ENCODE assay signal across 9 mouse cellular contexts in the genomic region with DNA sequence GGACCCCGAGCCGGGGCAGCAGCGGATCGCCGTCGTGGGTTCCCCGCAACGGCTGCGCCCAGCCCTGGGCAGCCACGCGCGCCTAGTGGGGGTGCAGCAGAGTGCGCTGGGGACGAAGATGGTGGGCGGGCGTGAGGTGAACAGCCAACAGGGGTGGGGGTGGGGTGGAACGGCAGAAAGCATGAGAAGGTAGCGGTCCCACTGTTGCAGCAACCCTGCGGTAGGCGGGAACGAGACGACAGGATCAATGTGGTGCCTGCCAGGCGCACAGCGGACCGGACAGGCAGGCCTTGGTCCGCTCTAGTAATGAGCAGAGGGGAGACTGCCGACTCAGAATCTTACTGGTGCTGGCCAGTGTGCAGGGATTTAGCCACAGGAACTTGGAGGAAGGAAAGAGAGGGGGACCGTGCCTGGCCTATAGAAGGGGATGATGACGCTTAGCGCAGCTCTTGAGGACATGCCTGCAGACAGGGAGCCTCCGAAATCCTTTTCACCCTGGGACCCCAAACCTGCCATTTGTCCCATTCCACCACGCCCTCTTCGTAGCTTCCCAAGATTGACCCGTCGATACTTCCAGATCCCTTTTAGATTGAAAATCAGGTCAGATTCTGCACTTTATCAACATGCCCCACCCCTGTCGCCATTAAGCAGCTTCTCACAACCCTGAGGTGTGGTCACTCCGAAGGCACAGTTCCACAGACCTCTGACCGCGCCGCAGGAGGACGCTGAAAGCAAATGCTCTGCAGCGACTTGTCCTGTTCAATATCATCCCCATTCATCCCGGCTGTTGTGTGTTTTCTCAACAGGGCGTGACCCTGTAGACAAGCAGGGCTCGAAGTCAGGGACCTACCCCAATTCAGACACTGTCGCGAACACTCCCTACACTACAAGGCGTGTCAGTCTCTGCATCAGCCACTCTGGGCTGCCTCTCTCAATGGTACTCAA.
DNase-seq lines count a peak whose midpoint lies in the region; ATAC-seq and TF ChIP-seq lines count a peak whose summit lies in the region.
"Had no signal": no experiment of that assay in that cellular context is flagged by ENCODE, and none has a peak within 500 bp of the region (broad histone marks: within the 10 kb centered on the region; RNA-seq: fewer than 3 reads in every experiment).

No protein-coding gene starts in this region.

- H3K4me3 ChIP-seq in heart, embryonic 13.5 days, result peak overlapping the region; percentile 51
- peak overlapping the region; percentile 43 for H3K4me3 ChIP-seq in ES-Bruce4 (ENCODE audit: low read depth, low read length)
- H3K4me3 ChIP-seq in forebrain, embryonic 12.5 days (replicated peaks), result peak overlapping the region; percentile 47
- H3K4me3 ChIP-seq in midbrain, embryonic 10.5 days, result peak overlapping the region; percentile 57

- TF ChIP-seq CTCF in ES-Bruce4 (IDR thresholded peaks at IDR 0.05; ENCODE audit: low read depth, low read length), result no peak

- no peak for TF ChIP-seq POLR2A in ES-Bruce4 (IDR thresholded peaks at IDR 0.05; ENCODE audit: insufficient read depth, low read length)

- peaks cover 93% of the 10 kb centered on the region for H3K27me3 ChIP-seq in heart, embryonic 13.5 days (replicated peaks)
- H3K27me3 ChIP-seq in ES-Bruce4 (ENCODE audit: control insufficient read depth, insufficient read depth, low read length, poor library complexity, severe bottlenecking), result peaks cover 14% of the 10 kb centered on the region
- H3K27me3 ChIP-seq in forebrain, embryonic 12.5 days, result peaks cover 84% of the 10 kb centered on the region
- H3K27me3 ChIP-seq in midbrain, embryonic 10.5 days (ENCODE audit: low read depth, poor library complexity, severe bottlenecking), result peaks cover 98% of the 10 kb centered on the region

- no peak overlapping the region for H3K27ac ChIP-seq in heart, embryonic 13.5 days (replicated peaks)
- no peak overlapping the region for H3K27ac ChIP-seq in ES-Bruce4 (ENCODE audit: insufficient read depth, low read length)
- H3K27ac ChIP-seq in forebrain, embryonic 12.5 days, result no peak overlapping the region
- H3K27ac ChIP-seq in midbrain, embryonic 10.5 days (replicated peaks), result peak overlapping the region; percentile 49; the same call in 1 of the 2 replicates

- H3K9ac ChIP-seq in heart, embryonic 13.5 days, result no peak overlapping the region
- no peak overlapping the region for H3K9ac ChIP-seq in ES-Bruce4 (ENCODE audit: low read depth, poor library complexity, severe bottlenecking)
- peak overlapping the region; percentile 38 for H3K9ac ChIP-seq in forebrain, embryonic 12.5 days

- no peak for DNase-seq in heart, adult 9 months (ENCODE audit: low spot score in 2 of 2)
- DNase-seq in midbrain, embryonic 10.5 days (ENCODE audit: low spot score), result peak; percentile 54
- DNase-seq in thymus, postnatal 4 days, result no peak
- no peak for DNase-seq in thymus, adult 18-20 months
- DNase-seq in layer of hippocampus, postnatal 10 days (ENCODE audit: low spot score in 2 of 2), result no peak
- DNase-seq: B cell, adult 2 months had no signal

- no peak for ATAC-seq in heart, embryonic 13.5 days (ENCODE audit: extremely low read depth, insufficient number of reproducible peaks, low FRiP score, low TSS enrichment)
- no peak for ATAC-seq in forebrain, embryonic 12.5 days (ENCODE audit: low FRiP score)

- H3K36me3 ChIP-seq in heart, embryonic 13.5 days, result no peaks in the 10 kb centered on the region
- H3K36me3 ChIP-seq in ES-Bruce4 (ENCODE audit: control insufficient read depth, insufficient read depth, low read length, poor library complexity, severe bottlenecking), result no peaks in the 10 kb centered on the region
- H3K36me3 ChIP-seq in forebrain, embryonic 12.5 days (replicated peaks), result no peaks in the 10 kb centered on the region
- H3K36me3 ChIP-seq in midbrain, embryonic 10.5 days, result no peaks in the 10 kb centered on the region

- TF ChIP-seq EP300 in ES-Bruce4 (IDR thresholded peaks at IDR 0.05; ENCODE audit: insufficient read depth, low read depth, low read length), result no peak

- H3K4me1 ChIP-seq in heart, embryonic 13.5 days, result peaks cover 35% of the 10 kb centered on the region
- peaks cover 3% of the 10 kb centered on the region for H3K4me1 ChIP-seq in ES-Bruce4 (ENCODE audit: control insufficient read depth, insufficient read depth, low read length)
- H3K4me1 ChIP-seq in forebrain, embryonic 12.5 days, result peaks cover 37% of the 10 kb centered on the region
- H3K4me1 ChIP-seq in midbrain, embryonic 10.5 days, result peaks cover 45% of the 10 kb centered on the region

- no peaks in the 10 kb centered on the region for H3K9me3 ChIP-seq in heart, embryonic 13.5 days
- no peaks in the 10 kb centered on the region for H3K9me3 ChIP-seq in ES-Bruce4 (replicated peaks; ENCODE audit: control insufficient read depth, insufficient read depth, low read length, poor library complexity, severe bottlenecking)
- H3K9me3 ChIP-seq in forebrain, embryonic 12.5 days, result 0 out of 2 replicates have a peak, but pooled peaks cover 3% of the 10 kb centered on the region
- no peaks in the 10 kb centered on the region for H3K9me3 ChIP-seq in midbrain, embryonic 10.5 days (replicated peaks)

- 1% methylated on average over 47 of the region's 48 CpGs for WGBS in heart, embryonic 13.5 days
- under 1% methylated on average over 48 of the region's 48 CpGs for WGBS in forebrain, embryonic 12.5 days
- WGBS in midbrain, embryonic 10.5 days, result under 1% methylated on average over 48 of the region's 48 CpGs

- peak overlapping the region; percentile 77 for H3K4me2 ChIP-seq in heart, embryonic 13.5 days
- H3K4me2 ChIP-seq in forebrain, embryonic 12.5 days, result peak overlapping the region; percentile 69
